Mouse (Mus musculus) midbrain, embryonic 16.5 days (tissue): Measurements from ENCODE around the gene Edem3. TPM values are rescaled to one million over a fixed set of nuclear protein-coding genes. Genes with fewer than 3 reads are reported as not detected.

Source experiments
- ATAC-seq: fragments of 200-750 bp; cut with Nextera tagmentation; 2 replicates; pipeline ENCODE4 v1.8.0; 2017; ENCODE audit warnings: moderate TSS enrichment
- H3K27ac ChIP-seq: fragments of 300-500 bp; sonication (generic); 2 replicates; pipeline ENCODE4 v1.5.1; 2014; ENCODE audit warnings: mild to moderate bottlenecking, low read length, mixed read lengths
- H3K27me3 ChIP-seq: fragments of 300-500 bp; sonication (generic); 2 replicates; pipeline ENCODE4 v1.6.1; 2014; ENCODE audit warnings: low read depth, low read length, mixed read lengths; ENCODE audit not compliant: control insufficient read depth, insufficient read depth
- H3K36me3 ChIP-seq: fragments of 300-500 bp; sonication (generic); 2 replicates; pipeline ENCODE4 v1.6.1; 2014; ENCODE audit warnings: mild to moderate bottlenecking, low read length, moderate library complexity, mixed read lengths; ENCODE audit not compliant: control insufficient read depth, insufficient read depth
- H3K4me1 ChIP-seq: fragments of 300-500 bp; sonication (generic); 2 replicates; pipeline ENCODE4 v1.6.1; 2014; ENCODE audit warnings: mild to moderate bottlenecking, low read length, mixed read lengths; ENCODE audit not compliant: control insufficient read depth, insufficient read depth
- H3K4me2 ChIP-seq: fragments of 300-500 bp; sonication (generic); 2 replicates; pipeline ENCODE4 v1.6.1; 2014; ENCODE audit warnings: mild to moderate bottlenecking, low read length, mixed read lengths
- H3K4me3 ChIP-seq: fragments of 300-500 bp; sonication (generic); 2 replicates; pipeline ENCODE4 v1.5.1; 2014; ENCODE audit warnings: low read depth, mild to moderate bottlenecking, low read length, moderate library complexity, mixed read lengths
- H3K9ac ChIP-seq: fragments of 300-500 bp; sonication (generic); 2 replicates; pipeline ENCODE4 v1.6.1; 2014; ENCODE audit warnings: low read depth, low read length, mixed read lengths
- H3K9me3 ChIP-seq: fragments of 300-500 bp; sonication (generic); replicated peaks from 2 replicates; pipeline ENCODE4 v1.6.1; 2014; ENCODE audit warnings: mild to moderate bottlenecking, low read length, mixed read lengths; ENCODE audit not compliant: control insufficient read depth, poor library complexity, severe bottlenecking
- WGBS: fragments of 180-500 bp; shearing (Covaris S2); extraction: QIAGEN DNeasy Blood & Tissue Kit; methylation state at CpG from one replicate; pipeline ENCODE4 v1.1.7; 2014; 5-methylcytosine and 5-hydroxymethylcytosine counted together
- polyA plus RNA-seq: library from polyadenylated mRNA; unstranded; fragments of >200 nt; fragmentation: Nextera tagmentation; extraction: Ambion mirVana; gene quantifications from 2 replicates; pipeline ENCODE4 v1.2.1, GENCODE M21; 2015

Edem3 gene
- polyA plus RNA-seq, 1 experiment from 2014 or later = 22.4 TPM

DNA sequence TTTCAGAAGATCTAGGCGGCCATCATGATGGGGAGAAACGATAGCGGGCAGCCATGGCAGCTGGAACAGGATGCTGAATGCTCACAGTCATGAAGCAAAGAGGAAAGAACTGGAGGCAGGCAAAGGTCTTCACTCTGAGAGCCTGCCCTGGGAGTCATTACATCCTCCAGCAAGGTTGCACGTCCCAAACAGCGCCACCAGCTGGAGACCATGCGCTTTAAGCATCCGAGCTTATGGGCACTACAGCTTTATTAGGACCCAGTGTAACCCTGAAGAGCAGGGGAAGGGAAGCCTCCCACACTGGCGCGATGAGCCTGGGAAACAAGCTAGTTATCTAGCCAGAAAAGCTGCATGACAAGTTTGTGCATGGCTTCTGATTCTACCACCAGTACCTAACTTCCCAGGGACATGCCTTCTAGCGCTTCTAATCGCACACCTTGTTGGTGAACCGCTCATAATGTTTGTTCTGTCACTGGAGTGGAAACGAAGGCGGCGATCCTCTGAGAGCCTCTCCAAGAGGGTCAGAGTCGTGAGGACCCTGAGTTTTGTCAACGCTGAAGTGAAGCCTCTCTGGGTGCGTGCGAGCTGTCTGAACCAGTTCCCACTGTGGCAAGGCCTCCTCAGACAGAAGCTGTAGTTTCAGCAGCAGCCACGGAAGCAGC lies 106.3 kb downstream of the Edem3 start:
- 63% methylated on average over 20 of the region's 20 CpGs for WGBS
- Histone ChIP-seq H3K27ac (no peak overlapping the region), H3K4me1 (no peaks in the 10 kb centered on the region), H3K36me3 (no peaks in the 10 kb centered on the region), H3K27me3 (no peaks in the 10 kb centered on the region), H3K9ac (no peak overlapping the region), H3K4me2 (no peak overlapping the region), H3K9me3 (no peaks in the 10 kb centered on the region), H3K4me3 (no peak overlapping the region)
- ATAC-seq = no peak

GRCm38 (mm10) chr1:151862109-151862508 lies 106.9 kb downstream of the Edem3 start:
- no peaks in the 10 kb centered on the region for H3K9me3 ChIP-seq
- no peak for ATAC-seq
- no peak overlapping the region for H3K9ac ChIP-seq
- no peaks in the 10 kb centered on the region for H3K4me1 ChIP-seq
- H3K4me2 ChIP-seq = no peak overlapping the region
- WGBS = 90% methylated on average over 8 of the region's 8 CpGs
- H3K36me3 ChIP-seq = no peaks in the 10 kb centered on the region
- H3K4me3 ChIP-seq = no peak overlapping the region
- no peak overlapping the region for H3K27ac ChIP-seq
- no peaks in the 10 kb centered on the region for H3K27me3 ChIP-seq

DNA sequence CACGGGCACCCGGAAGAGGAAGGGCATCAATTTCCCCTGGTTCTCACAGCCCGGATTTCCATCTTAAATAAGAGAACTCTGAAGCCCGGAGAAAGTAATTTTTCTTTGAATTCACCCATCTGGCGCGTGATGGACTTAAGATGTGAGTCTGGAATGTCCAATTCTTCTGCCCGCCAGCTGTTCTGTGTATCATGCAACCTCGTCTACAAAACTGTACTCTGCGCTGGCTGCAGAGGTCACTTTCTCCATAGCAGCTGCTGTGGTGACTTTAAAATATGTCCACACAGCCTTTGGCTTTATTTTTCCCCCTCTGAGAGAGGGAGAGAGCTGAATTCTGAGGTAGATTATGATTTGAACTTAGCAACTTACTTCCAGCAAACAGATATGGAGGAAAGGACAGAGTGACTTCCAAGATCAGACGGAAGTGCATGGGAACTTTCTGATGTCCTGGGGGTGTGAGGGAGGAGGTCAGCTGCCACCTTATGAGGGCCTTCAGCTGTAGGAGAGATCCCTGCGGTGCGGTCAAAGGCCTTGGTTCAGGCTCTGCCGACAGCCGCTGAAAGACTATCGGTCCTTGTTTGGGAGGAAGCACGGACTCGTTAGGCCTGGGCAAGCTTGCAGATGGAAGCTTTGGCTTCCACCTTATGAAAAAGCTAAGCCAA lies 108.1 kb downstream of the Edem3 start:
- Histone ChIP-seq H3K4me3 (no peak overlapping the region), H3K9me3 (no peaks in the 10 kb centered on the region), H3K27me3 (no peaks in the 10 kb centered on the region), H3K27ac (no peak overlapping the region), H3K4me1 (no peaks in the 10 kb centered on the region), H3K36me3 (no peaks in the 10 kb centered on the region), H3K9ac (no peak overlapping the region), H3K4me2 (no peak overlapping the region)
- 86% methylated on average over 17 of the region's 17 CpGs for WGBS
- ATAC-seq = no peak

GRCm38 (mm10) chr1:151863797-151864147 lies 108.6 kb downstream of the Edem3 start:
- no peak for ATAC-seq

GRCm38 (mm10) chr1:151864326-151864725 lies 109.2 kb downstream of the Edem3 start:
- no peak for ATAC-seq
- WGBS = 94% methylated on average over 6 of the region's 6 CpGs
- H3K4me1 ChIP-seq = no peaks in the 10 kb centered on the region

More at GRCm38 (mm10) chr1:151863797-151864147, 108.6 kb downstream of the Edem3 start:
- H3K4me2 ChIP-seq = no peak overlapping the region
- H3K9ac ChIP-seq = no peak overlapping the region
- H3K36me3 ChIP-seq = no peaks in the 10 kb centered on the region
- no peaks in the 10 kb centered on the region for H3K27me3 ChIP-seq
- no peaks in the 10 kb centered on the region for H3K9me3 ChIP-seq
- WGBS = 89% methylated on average over 12 of the region's 12 CpGs
- H3K4me3 ChIP-seq = no peak overlapping the region
- no peaks in the 10 kb centered on the region for H3K4me1 ChIP-seq
- H3K27ac ChIP-seq = no peak overlapping the region

More at GRCm38 (mm10) chr1:151864326-151864725, 109.2 kb downstream of the Edem3 start:
- H3K9me3 ChIP-seq = no peaks in the 10 kb centered on the region
- no peak overlapping the region for H3K9ac ChIP-seq
- H3K4me3 ChIP-seq = no peak overlapping the region
- H3K4me2 ChIP-seq = no peak overlapping the region
- H3K27me3 ChIP-seq = no peaks in the 10 kb centered on the region
- H3K27ac ChIP-seq = no peak overlapping the region
- H3K36me3 ChIP-seq = no peaks in the 10 kb centered on the region

Other genes starting within 250 kb of the Edem3 start
- 0.70 and 1.0 TPM in 2 replicates for gene Fam129a, start 184.2 kb upstream of the Edem3 start, polyA plus RNA-seq